Mouse (Mus musculus): Measurements from ENCODE around the gene Exoc3l. TPM values are rescaled to one million over a fixed set of nuclear protein-coding genes. Genes with fewer than 3 reads are reported as not detected.

Gene Exoc3l
- polyA plus RNA-seq (2012; rRNA removed): 2.9 and 3.6 TPM in 2 replicates

DNA sequence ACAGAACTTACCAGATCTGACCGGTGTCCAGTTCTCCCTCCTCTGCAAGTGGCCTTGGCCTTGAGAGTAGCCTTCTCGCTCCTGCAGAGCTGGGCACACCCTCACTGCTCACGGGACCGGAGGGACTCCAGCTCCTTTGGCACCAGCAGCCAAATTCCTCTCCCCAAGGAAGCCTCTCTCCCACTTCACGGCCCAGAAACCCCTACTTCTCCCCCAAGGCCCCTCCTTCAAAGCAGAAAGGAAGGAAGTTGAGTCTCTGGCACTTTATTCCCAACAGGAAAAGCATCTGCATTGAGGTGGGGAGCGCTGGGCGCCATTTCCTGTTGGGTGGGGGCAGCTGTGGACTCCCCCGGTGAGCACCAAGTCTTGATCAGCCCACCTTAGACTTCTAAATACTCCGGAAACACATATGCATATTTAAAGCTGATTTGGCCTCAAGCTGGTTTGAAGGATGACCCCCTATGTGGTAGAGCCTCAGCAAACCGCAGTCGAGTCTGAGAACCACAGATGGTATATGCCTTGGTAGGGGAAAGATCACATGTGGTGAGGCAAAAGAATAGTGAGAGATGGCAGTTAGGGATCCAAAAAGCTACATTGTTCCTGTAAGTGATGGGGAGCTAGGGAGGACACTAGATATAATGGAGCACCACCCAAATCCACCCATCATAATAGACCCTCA lies at the start of gene Exoc3l:
Gene Exoc3l, minus strand, starts transcription at position 207 of the 679 bp plus-strand sequence.

GRCm38 (mm10) chr8:105326141-105326672 lies 30.3 kb upstream of the Exoc3l start, which contains the start of the genes Lrrc29 and Tmem208:
Gene Lrrc29 (minus strand): TSS chr8:105326278.
Gene Tmem208 (plus strand): TSS chr8:105326354.

GRCm38 (mm10) chr8:105305211-105306145 lies 9.6 kb upstream of the Exoc3l start, which contains the start of gene Elmo3:
Gene Elmo3 (plus strand): TSS chr8:105305601.

GRCm38 (mm10) chr8:105297511-105298192 lies 1.8 kb upstream of the Exoc3l start, which contains the start of gene E2f4:
Gene E2f4 (plus strand): TSS chr8:105297663.

GRCm38 (mm10) chr8:105289805-105290460 lies 6.0 kb downstream of the Exoc3l start, which contains the start of gene 4931428F04Rik:
Gene 4931428F04Rik (minus strand): TSS chr8:105289864.

DNA sequence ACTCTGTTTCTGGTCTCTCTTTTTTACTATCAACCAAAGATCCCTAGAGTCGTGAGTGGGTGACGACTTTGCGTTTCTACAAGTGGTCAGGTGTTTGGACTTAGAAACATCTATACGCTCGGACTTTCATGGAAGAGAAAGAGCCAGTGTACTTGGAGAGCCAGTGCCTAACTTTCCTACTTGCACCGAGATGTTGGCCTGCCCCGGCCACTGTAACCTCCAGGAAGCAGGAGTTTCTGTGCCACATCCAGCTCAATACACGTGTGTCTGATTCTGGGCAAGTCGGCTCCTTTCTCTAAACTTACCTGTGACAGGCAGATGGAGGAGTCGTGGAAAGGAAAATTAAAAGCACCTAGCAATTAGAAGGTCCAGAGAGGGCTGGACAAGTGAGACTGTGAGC lies 20.1 kb downstream of the Exoc3l start, which contains the start of gene Nol3:
Gene Nol3, plus strand, starts transcription at position 301 of the 400 bp plus-strand sequence.

DNA sequence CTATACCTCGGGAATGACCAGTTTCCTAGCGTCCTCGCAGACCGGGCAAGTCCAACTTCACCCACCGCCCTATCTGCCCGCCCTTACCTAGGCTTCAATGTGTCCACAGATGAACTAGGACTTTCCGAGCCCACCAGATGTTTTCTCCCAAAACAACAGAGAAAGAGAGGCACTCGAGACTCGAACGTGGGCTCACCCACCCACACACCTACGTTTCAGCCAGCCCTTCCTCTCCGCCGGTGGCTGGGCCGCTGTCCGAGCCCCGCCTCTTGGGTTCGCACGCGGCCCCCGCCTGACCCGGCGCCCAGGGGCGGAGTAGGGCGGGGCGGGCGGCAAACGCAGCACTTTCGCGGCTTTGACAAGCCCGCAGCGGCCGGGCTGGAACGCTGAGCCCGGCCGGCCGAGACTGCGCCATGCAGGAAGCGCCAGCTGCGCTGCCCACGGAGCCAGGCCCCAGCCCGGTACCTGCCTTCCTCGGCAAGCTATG lies 26.4 kb downstream of the Exoc3l start, which contains the start of gene Hsf4:
Gene Hsf4, plus strand, starts transcription at position 341 of the 487 bp plus-strand sequence.

GRCm38 (mm10) chr8:105264024-105264982 lies 31.6 kb downstream of the Exoc3l start, which contains the start of the genes Tradd and Fbxl8:
Gene Tradd (minus strand): TSS chr8:105264609.
Gene Fbxl8 (plus strand): TSS chr8:105264648.

DNA sequence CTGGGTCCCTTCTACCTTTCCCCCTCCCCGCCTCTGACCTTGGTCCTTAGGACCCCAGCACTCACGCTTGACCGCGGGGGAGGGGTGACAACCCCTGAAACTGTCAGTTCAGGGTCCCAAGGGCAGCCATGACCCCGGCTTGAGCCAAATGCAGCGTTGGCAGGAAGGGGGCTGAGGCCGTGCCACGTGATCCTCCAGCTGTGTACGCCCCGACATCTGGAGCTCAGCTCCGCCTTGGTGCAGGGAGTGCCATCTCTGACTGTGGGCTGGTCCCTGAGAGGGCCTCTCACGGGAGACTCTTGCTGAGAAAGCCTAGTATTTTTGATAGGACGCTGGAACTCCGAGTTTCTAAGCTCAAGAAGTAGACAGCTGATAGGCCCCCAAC lies 40.9 kb downstream of the Exoc3l start, which contains the start of gene B3gnt9:
Gene B3gnt9, minus strand, starts transcription at position 188 of the 385 bp plus-strand sequence.

Other genes with a start within 250 kb of the Exoc3l start
- gene Ces3a, start 247.5 kb downstream of the Exoc3l start, polyA plus RNA-seq (2012; rRNA removed): 0.31 and 0.63 TPM in 2 replicates
- gene Ces3b, start 212.3 kb downstream of the Exoc3l start, polyA plus RNA-seq (2012; rRNA removed): not detected in 2 replicates
- not detected in 2 replicates for gene Ces4a, start 164.3 kb downstream of the Exoc3l start, polyA plus RNA-seq (2012; rRNA removed)
- 2.1 and 2.3 TPM in 2 replicates for gene Cbfb, start 125.4 kb downstream of the Exoc3l start, polyA plus RNA-seq (2012; rRNA removed)
- gene D230025D16Rik, start 71.0 kb downstream of the Exoc3l start, polyA plus RNA-seq (2012; rRNA removed): 13.5 and 13.8 TPM in 2 replicates
- gene B3gnt9, start 40.9 kb downstream of the Exoc3l start, polyA plus RNA-seq (2012; rRNA removed): 6.5 and 27.1 TPM in 2 replicates
- 19.5 and 27.4 TPM in 2 replicates for gene Tradd, start 31.5 kb downstream of the Exoc3l start, polyA plus RNA-seq (2012; rRNA removed)
- 7.8 and 13.6 TPM in 2 replicates for gene Fbxl8, start 31.5 kb downstream of the Exoc3l start, polyA plus RNA-seq (2012; rRNA removed)
- gene Hsf4, start 26.3 kb downstream of the Exoc3l start, polyA plus RNA-seq (2012; rRNA removed): 2.3 and 3.6 TPM in 2 replicates
- 2.9 and 4.1 TPM in 2 replicates for gene Nol3, start 20.0 kb downstream of the Exoc3l start, polyA plus RNA-seq (2012; rRNA removed)
- 2.8 and 3.0 TPM in 2 replicates for gene 4931428F04Rik, start 6.2 kb downstream of the Exoc3l start, polyA plus RNA-seq (2012; rRNA removed)
- 75.3 and 82.4 TPM in 2 replicates for gene E2f4, start 1.6 kb upstream of the Exoc3l start, polyA plus RNA-seq (2012; rRNA removed)
- 24.7 and 28.1 TPM in 2 replicates for gene Elmo3, start 9.5 kb upstream of the Exoc3l start, polyA plus RNA-seq (2012; rRNA removed)
- gene Lrrc29, start 30.2 kb upstream of the Exoc3l start, polyA plus RNA-seq (2012; rRNA removed): 3.6 and 4.0 TPM in 2 replicates
- gene Tmem208, start 30.3 kb upstream of the Exoc3l start, polyA plus RNA-seq (2012; rRNA removed): 73.4 and 87.5 TPM in 2 replicates
- gene Fhod1, start 51.9 kb upstream of the Exoc3l start, polyA plus RNA-seq (2012; rRNA removed): 8.3 and 11.0 TPM in 2 replicates
- 1.0 and 1.3 TPM in 2 replicates for gene Slc9a5, start 52.7 kb upstream of the Exoc3l start, polyA plus RNA-seq (2012; rRNA removed)
- gene Plekhg4, start 77.2 kb upstream of the Exoc3l start, polyA plus RNA-seq (2012; rRNA removed): 0.08 and 0.11 TPM in 2 replicates
- gene Kctd19, start 117.4 kb upstream of the Exoc3l start, polyA plus RNA-seq (2012; rRNA removed): not detected in 2 replicates
- 0.18 and 0.28 TPM in 2 replicates for gene Lrrc36, start 117.5 kb upstream of the Exoc3l start, polyA plus RNA-seq (2012; rRNA removed)
- 112 and 143 TPM in 2 replicates for gene Tppp3, start 175.4 kb upstream of the Exoc3l start, polyA plus RNA-seq (2012; rRNA removed)
- gene Zdhhc1, start 200.8 kb upstream of the Exoc3l start, polyA plus RNA-seq (2012; rRNA removed): 35.4 and 36.1 TPM in 2 replicates
- 3.3 and 3.7 TPM in 2 replicates for gene Hsd11b2, start 222.7 kb upstream of the Exoc3l start, polyA plus RNA-seq (2012; rRNA removed)

All from stomach, adult 2 months (tissue).